Mouse (Mus musculus) megakaryocyte, embryonic 14.5 days (primary cell): Measurements from ENCODE around the gene Snx10. TPM values are rescaled to one million over a fixed set of nuclear protein-coding genes. Genes with fewer than 3 reads are reported as not detected.

ENCODE experiments used
- H3K27me3 ChIP-seq: replicated peaks from 2 replicates; pipeline ENCODE3; 2012; ENCODE audit warnings: inconsistent platforms
- H3K36me3 ChIP-seq: replicated peaks from 2 replicates; pipeline ENCODE3; 2012; ENCODE audit warnings: low read length, inconsistent platforms, mixed read lengths
- H3K4me1 ChIP-seq: 2 replicates; pipeline ENCODE4 v1.6.1; 2012; ENCODE audit warnings: inconsistent platforms
- H3K4me3 ChIP-seq: replicated peaks from 2 replicates; pipeline ENCODE3; 2012; ENCODE audit warnings: moderate library complexity, mild to moderate bottlenecking, inconsistent platforms
- H3K9me3 ChIP-seq: 2 replicates; pipeline ENCODE4 v1.6.1; 2012; ENCODE audit warnings: inconsistent platforms
- FLI1 ChIP-seq: IDR thresholded peaks from 2 replicates; pipeline ENCODE4 v1.6.1; 2012; ENCODE audit warnings: low read length, inconsistent platforms, mixed read lengths
- GATA1 ChIP-seq: IDR thresholded peaks from 3 replicates; pipeline ENCODE4 v1.6.1; 2012; ENCODE audit warnings: mixed read lengths, low read length, inconsistent platforms, borderline replicate concordance
- polyA plus RNA-seq: library from polyadenylated mRNA; stranded (reverse); fragments of >175 nt; gene quantifications from 2 replicates; pipeline ENCODE4 v1.2.3, GENCODE M21; 2012; ENCODE audit warnings: low replicate concordance; ENCODE audit not compliant: insufficient read depth

Gene Snx10
- polyA plus RNA-seq, 1 experiment = 2.4 TPM

- H3K4me3 ChIP-seq = no peak overlapping the region
- no peak for TF ChIP-seq GATA1
- no peak for TF ChIP-seq FLI1
- H3K4me1 ChIP-seq = peaks cover 11% of the 10 kb centered on the region
- no peaks in the 10 kb centered on the region for H3K36me3 ChIP-seq
- H3K27me3 ChIP-seq = peaks cover 52% of the 10 kb centered on the region
- H3K9me3 ChIP-seq = no peaks in the 10 kb centered on the region
These were observed 106.0 kb downstream of the Snx10 start for GRCm38 (mm10) chr6:51629671-51630070.

GRCm38 (mm10) chr6:51630184-51630583 lies 106.5 kb downstream of the Snx10 start:
- TF ChIP-seq FLI1 (no peak), GATA1 (no peak)
- Histone ChIP-seq H3K4me1 (peaks cover 11% of the 10 kb centered on the region), H3K9me3 (no peaks in the 10 kb centered on the region)

GRCm38 (mm10) chr6:51632928-51633662 lies 109.4 kb downstream of the Snx10 start:
- no peaks in the 10 kb centered on the region for H3K36me3 ChIP-seq
- peaks cover 66% of the 10 kb centered on the region for H3K27me3 ChIP-seq
- no peak for TF ChIP-seq GATA1
- no peak for TF ChIP-seq FLI1
- H3K4me1 ChIP-seq = peaks cover 21% of the 10 kb centered on the region
- no peaks in the 10 kb centered on the region for H3K9me3 ChIP-seq
- no peak overlapping the region for H3K4me3 ChIP-seq

More at GRCm38 (mm10) chr6:51630184-51630583, 106.5 kb downstream of the Snx10 start:
- no peak overlapping the region for H3K4me3 ChIP-seq
- H3K36me3 ChIP-seq = no peaks in the 10 kb centered on the region
- peaks cover 57% of the 10 kb centered on the region for H3K27me3 ChIP-seq

GRCm38 (mm10) chr6:51633663-51634362 lies 110.1 kb downstream of the Snx10 start:
- Histone ChIP-seq H3K27me3 (peaks cover 66% of the 10 kb centered on the region), H3K4me1 (peaks cover 21% of the 10 kb centered on the region), H3K9me3 (no peaks in the 10 kb centered on the region), H3K4me3 (no peak overlapping the region), H3K36me3 (no peaks in the 10 kb centered on the region)
- TF ChIP-seq FLI1 = no peak
- TF ChIP-seq GATA1 = no peak

- no peaks in the 10 kb centered on the region for H3K36me3 ChIP-seq
- H3K4me3 ChIP-seq = peak overlapping the region; percentile 85
- no peaks in the 10 kb centered on the region for H3K9me3 ChIP-seq
- H3K4me1 ChIP-seq = peaks cover 17% of the 10 kb centered on the region
- TF ChIP-seq FLI1 = no peak
- peaks cover 65% of the 10 kb centered on the region for H3K27me3 ChIP-seq
These were observed 112.4 kb downstream of the Snx10 start for GRCm38 (mm10) chr6:51636019-51636568.

Other genes with a start within 250 kb of the Snx10 start
- gene Nfe2l3, start 91.2 kb upstream of the Snx10 start, polyA plus RNA-seq = not detected in 2 replicates
- 101 and 192 TPM in 2 replicates for gene Hnrnpa2b1, start 54.0 kb upstream of the Snx10 start, polyA plus RNA-seq
- 13.1 and 22.3 TPM in 2 replicates for gene Cbx3, start 53.5 kb upstream of the Snx10 start, polyA plus RNA-seq